In genomic region chr7:98177071-98177485, GRCm38 (mm10) we compare ENCODE assay signal across 8 mouse cellular contexts. TPM values are rescaled to one million over a fixed set of nuclear protein-coding genes. Genes with fewer than 3 reads are reported as not detected.
A peak's percentile ranks its signal among the peaks of the same experiment; 100 is the strongest.
DNase-seq lines count a peak whose midpoint lies in the region; ATAC-seq lines count a peak whose summit lies in the region.

No protein-coding gene starts in this region.

- WGBS in liver, embryonic 11.5 days, result 31% methylated on average over 2 of the region's 2 CpGs
- 61% methylated on average over 2 of the region's 2 CpGs for WGBS in forebrain, embryonic 12.5 days
- WGBS in limb, embryonic 13.5 days, result 61% methylated on average over 2 of the region's 2 CpGs
- WGBS in stomach, embryonic 15.5 days, result 25% methylated on average over 2 of the region's 2 CpGs

- intact Hi-C loops in left cerebral cortex, postnatal 36 days (cut with DNase I), result no loop called here

- DNase-seq in liver, embryonic 11.5 days (ENCODE audit: low spot score), result no peak
- DNase-seq in liver, result no peak
- no peak for DNase-seq in left cerebral cortex, postnatal 36 days (ENCODE audit: low spot score in 2 of 2)
- no peak for DNase-seq in cerebellum, postnatal 14 days
- DNase-seq in urinary bladder, adult 2 months (ENCODE audit: low spot score), result no peak

- peak overlapping the region; percentile 76 for H3K9ac ChIP-seq in liver, embryonic 11.5 days (ENCODE audit: low read depth, low read length)
- H3K9ac ChIP-seq in forebrain, embryonic 12.5 days, result peak overlapping the region; percentile 70; the same call in 1 of the 2 replicates
- H3K9ac ChIP-seq in limb, embryonic 13.5 days, result no peak overlapping the region; the same call in 1 of the 2 replicates
- peak overlapping the region; percentile 12; the same call in 1 of the 2 replicates for H3K9ac ChIP-seq in stomach, embryonic 15.5 days

- no peaks in the 10 kb centered on the region for H3K27me3 ChIP-seq in liver, embryonic 11.5 days (replicated peaks; ENCODE audit: control insufficient read depth, insufficient read depth, low read length)
- H3K27me3 ChIP-seq in forebrain, embryonic 12.5 days, result peaks cover 53% of the 10 kb centered on the region
- no peaks in the 10 kb centered on the region for H3K27me3 ChIP-seq in limb, embryonic 13.5 days
- H3K27me3 ChIP-seq in stomach, embryonic 15.5 days (replicated peaks), result no peaks in the 10 kb centered on the region

- H3K4me2 ChIP-seq in liver, embryonic 11.5 days, result peak overlapping the region; percentile 88
- H3K4me2 ChIP-seq in forebrain, embryonic 12.5 days, result peak overlapping the region; percentile 83
- peak overlapping the region; percentile 80 for H3K4me2 ChIP-seq in limb, embryonic 13.5 days (replicated peaks)
- H3K4me2 ChIP-seq in stomach, embryonic 15.5 days, result peak overlapping the region; percentile 85

- no peaks in the 10 kb centered on the region for H3K36me3 ChIP-seq in liver, embryonic 11.5 days (ENCODE audit: control insufficient read depth, insufficient read depth, low read length)
- H3K36me3 ChIP-seq in forebrain, embryonic 12.5 days (replicated peaks), result no peaks in the 10 kb centered on the region
- no peaks in the 10 kb centered on the region for H3K36me3 ChIP-seq in limb, embryonic 13.5 days
- H3K36me3 ChIP-seq in stomach, embryonic 15.5 days, result no peaks in the 10 kb centered on the region

- H3K9me3 ChIP-seq in liver, embryonic 11.5 days (ENCODE audit: control insufficient read depth, low read length), result no peaks in the 10 kb centered on the region
- H3K9me3 ChIP-seq in forebrain, embryonic 12.5 days, result no peaks in the 10 kb centered on the region
- H3K9me3 ChIP-seq in limb, embryonic 13.5 days, result no peaks in the 10 kb centered on the region
- no peaks in the 10 kb centered on the region for H3K9me3 ChIP-seq in stomach, embryonic 15.5 days

- H3K27ac ChIP-seq in liver, embryonic 11.5 days (ENCODE audit: low read depth, low read length), result peak overlapping the region; percentile 85
- no peak overlapping the region for H3K27ac ChIP-seq in forebrain, embryonic 12.5 days
- no peak overlapping the region for H3K27ac ChIP-seq in limb, embryonic 13.5 days
- peak overlapping the region; percentile 87; the same call in 1 of the 2 replicates for H3K27ac ChIP-seq in stomach, embryonic 15.5 days

- H3K4me3 ChIP-seq in liver, embryonic 11.5 days (ENCODE audit: low read depth, low read length), result peak overlapping the region; percentile 82
- H3K4me3 ChIP-seq in forebrain, embryonic 12.5 days (replicated peaks), result peak overlapping the region; percentile 74
- peak overlapping the region; percentile 79 for H3K4me3 ChIP-seq in limb, embryonic 13.5 days
- peak overlapping the region; percentile 82 for H3K4me3 ChIP-seq in stomach, embryonic 15.5 days (replicated peaks)

- H3K4me1 ChIP-seq in liver, embryonic 11.5 days (replicated peaks; ENCODE audit: control insufficient read depth, insufficient read depth, low read length), result peaks cover 56% of the 10 kb centered on the region
- peaks cover 16% of the 10 kb centered on the region for H3K4me1 ChIP-seq in forebrain, embryonic 12.5 days
- peaks cover 10% of the 10 kb centered on the region for H3K4me1 ChIP-seq in limb, embryonic 13.5 days
- peaks cover 22% of the 10 kb centered on the region; the same call in 1 of the 2 replicates for H3K4me1 ChIP-seq in stomach, embryonic 15.5 days

- ATAC-seq in liver, embryonic 11.5 days (replicated peaks; ENCODE audit: low FRiP score), result no peak
- ATAC-seq in forebrain, embryonic 12.5 days (ENCODE audit: low FRiP score), result no peak
- ATAC-seq in limb, embryonic 13.5 days (ENCODE audit: low FRiP score, low read depth), result no peak
- no peak for ATAC-seq in stomach, embryonic 15.5 days (ENCODE audit: insufficient read depth, low FRiP score, low read depth)

RNA-seq across cellular contexts. Expression of gene Capn5, which starts 1.0 kb away (rescaled TPM):
- polyA plus RNA-seq in liver, embryonic 11.5 days (2014; fragmentation: Nextera tagmentation; extraction: Ambion mirVana), result 20.0 and 20.1 TPM in 2 replicates
- polyA plus RNA-seq in forebrain, embryonic 12.5 days (2016; fragmentation: Nextera tagmentation; extraction: Ambion mirVana), result 8.3 and 9.3 TPM in 2 replicates
- polyA plus RNA-seq in limb, embryonic 13.5 days (2015; fragmentation: Nextera tagmentation; extraction: Ambion mirVana), result 5.5 and 5.6 TPM in 2 replicates
- 13.8 and 14.9 TPM in 2 replicates for polyA plus RNA-seq in stomach, embryonic 15.5 days (2015; fragmentation: Nextera tagmentation; extraction: Ambion mirVana)
- 10 to 100 TPM; 35.9 to 37.6 TPM for total RNA-seq in left cerebral cortex, postnatal 36 days (2021)
- 71.4 and 76.6 TPM in 2 replicates for polyA plus RNA-seq in urinary bladder, adult 2 months (2012; rRNA removed)

RNA-seq across cellular contexts. Expression of gene B3gnt6, which starts 22.2 kb away (rescaled TPM):
- 0.09 TPM in 1 of 2 replicates, not detected in the other for polyA plus RNA-seq in liver, embryonic 11.5 days (2014; fragmentation: Nextera tagmentation; extraction: Ambion mirVana)
- 0.13 and 0.15 TPM in 2 replicates for polyA plus RNA-seq in forebrain, embryonic 12.5 days (2016; fragmentation: Nextera tagmentation; extraction: Ambion mirVana)
- not detected in 2 replicates for polyA plus RNA-seq in limb, embryonic 13.5 days (2015; fragmentation: Nextera tagmentation; extraction: Ambion mirVana)
- 0.05 TPM in 2 replicates for polyA plus RNA-seq in stomach, embryonic 15.5 days (2015; fragmentation: Nextera tagmentation; extraction: Ambion mirVana)
- total RNA-seq in left cerebral cortex, postnatal 36 days (2021), result under 1 TPM; 0.35 to 0.50 TPM
- 0.32 and 0.46 TPM in 2 replicates for polyA plus RNA-seq in urinary bladder, adult 2 months (2012; rRNA removed)

RNA-seq across cellular contexts. Expression of gene Omp, which starts 31.8 kb away (rescaled TPM):
- 0.62 and 0.70 TPM in 2 replicates for polyA plus RNA-seq in liver, embryonic 11.5 days (2014; fragmentation: Nextera tagmentation; extraction: Ambion mirVana)
- polyA plus RNA-seq in forebrain, embryonic 12.5 days (2016; fragmentation: Nextera tagmentation; extraction: Ambion mirVana), result 0.45 and 0.74 TPM in 2 replicates
- polyA plus RNA-seq in limb, embryonic 13.5 days (2015; fragmentation: Nextera tagmentation; extraction: Ambion mirVana), result 0.25 and 0.37 TPM in 2 replicates
- polyA plus RNA-seq in stomach, embryonic 15.5 days (2015; fragmentation: Nextera tagmentation; extraction: Ambion mirVana), result 0.68 and 0.70 TPM in 2 replicates
- total RNA-seq in left cerebral cortex, postnatal 36 days (2021), result under 1 TPM; 0.57 to 0.79 TPM
- 1.7 and 2.2 TPM in 2 replicates for polyA plus RNA-seq in urinary bladder, adult 2 months (2012; rRNA removed)

RNA-seq across cellular contexts. Expression of gene Myo7a, which starts 57.8 kb away (rescaled TPM):
- 20.1 and 20.7 TPM in 2 replicates for polyA plus RNA-seq in liver, embryonic 11.5 days (2014; fragmentation: Nextera tagmentation; extraction: Ambion mirVana)
- polyA plus RNA-seq in forebrain, embryonic 12.5 days (2016; fragmentation: Nextera tagmentation; extraction: Ambion mirVana), result 18.9 and 19.4 TPM in 2 replicates
- 11.0 and 12.2 TPM in 2 replicates for polyA plus RNA-seq in limb, embryonic 13.5 days (2015; fragmentation: Nextera tagmentation; extraction: Ambion mirVana)
- polyA plus RNA-seq in stomach, embryonic 15.5 days (2015; fragmentation: Nextera tagmentation; extraction: Ambion mirVana), result 9.3 and 11.4 TPM in 2 replicates
- 10 to 100 TPM; 11.4 to 11.5 TPM for total RNA-seq in left cerebral cortex, postnatal 36 days (2021)
- 29.5 and 35.3 TPM in 2 replicates for polyA plus RNA-seq in urinary bladder, adult 2 months (2012; rRNA removed)

Comparison
In these comparisons a context has a peak if more than half of its experiments do, and no peak if none do; other contexts are left out.
1. H3K27ac ChIP-seq: peak in liver, embryonic 11.5 days (single experiment) and stomach, embryonic 15.5 days (single experiment); none in forebrain, embryonic 12.5 days (single experiment) and limb, embryonic 13.5 days (single experiment).
2. Peak in every context shown above with its lines, with median percentiles within 50 percentile points of each other: H3K4me2 ChIP-seq and H3K4me3 ChIP-seq.